Mouse (Mus musculus) forebrain, embryonic 10.5 days (tissue): Measurements from ENCODE around the gene Adamts20. TPM values are rescaled to one million over a fixed set of nuclear protein-coding genes. Genes with fewer than 3 reads are reported as not detected.

Experiments
- DNase-seq: peaks from one replicate; pipeline ENCODE4 v3.0.0-alpha.2; 2017; ENCODE audit warnings: low spot score; ENCODE audit errors: extremely low spot score
- H3K27ac ChIP-seq: fragments of 300-500 bp; sonication (generic); 2 replicates; pipeline ENCODE4 v1.5.1; 2016; ENCODE audit warnings: mild to moderate bottlenecking
- H3K27me3 ChIP-seq: fragments of 300-500 bp; sonication (generic); 2 replicates; pipeline ENCODE4 v1.6.1; 2016; ENCODE audit warnings: mild to moderate bottlenecking; ENCODE audit not compliant: poor library complexity, severe bottlenecking
- H3K36me3 ChIP-seq: fragments of 300-500 bp; sonication (generic); replicated peaks from 2 replicates; pipeline ENCODE4 v1.6.1; 2016; ENCODE audit warnings: mild to moderate bottlenecking, moderate library complexity
- H3K4me1 ChIP-seq: fragments of 300-500 bp; sonication (generic); 2 replicates; pipeline ENCODE4 v1.6.1; 2016
- H3K4me3 ChIP-seq: fragments of 300-500 bp; sonication (generic); 2 replicates; pipeline ENCODE4 v1.5.1; 2016; ENCODE audit warnings: mild to moderate bottlenecking, moderate library complexity
- H3K9me3 ChIP-seq: fragments of 300-500 bp; sonication (generic); 2 replicates; pipeline ENCODE4 v1.6.1; 2016; ENCODE audit warnings: mild to moderate bottlenecking, moderate library complexity
- WGBS: fragments of 180-500 bp; shearing (Covaris S2); methylation state at CpG from one replicate; pipeline ENCODE4 v1.1.7; 2016; 5-methylcytosine and 5-hydroxymethylcytosine counted together
- polyA plus RNA-seq: library from polyadenylated mRNA; unstranded; fragments of >200 nt; fragmentation: Nextera tagmentation; extraction: Ambion mirVana; gene quantifications from 2 replicates; pipeline ENCODE4 v1.2.1, GENCODE M21; 2016

Adamts20 gene
- polyA plus RNA-seq, 1 experiment from 2014 or later, result 5.4 TPM

DNA sequence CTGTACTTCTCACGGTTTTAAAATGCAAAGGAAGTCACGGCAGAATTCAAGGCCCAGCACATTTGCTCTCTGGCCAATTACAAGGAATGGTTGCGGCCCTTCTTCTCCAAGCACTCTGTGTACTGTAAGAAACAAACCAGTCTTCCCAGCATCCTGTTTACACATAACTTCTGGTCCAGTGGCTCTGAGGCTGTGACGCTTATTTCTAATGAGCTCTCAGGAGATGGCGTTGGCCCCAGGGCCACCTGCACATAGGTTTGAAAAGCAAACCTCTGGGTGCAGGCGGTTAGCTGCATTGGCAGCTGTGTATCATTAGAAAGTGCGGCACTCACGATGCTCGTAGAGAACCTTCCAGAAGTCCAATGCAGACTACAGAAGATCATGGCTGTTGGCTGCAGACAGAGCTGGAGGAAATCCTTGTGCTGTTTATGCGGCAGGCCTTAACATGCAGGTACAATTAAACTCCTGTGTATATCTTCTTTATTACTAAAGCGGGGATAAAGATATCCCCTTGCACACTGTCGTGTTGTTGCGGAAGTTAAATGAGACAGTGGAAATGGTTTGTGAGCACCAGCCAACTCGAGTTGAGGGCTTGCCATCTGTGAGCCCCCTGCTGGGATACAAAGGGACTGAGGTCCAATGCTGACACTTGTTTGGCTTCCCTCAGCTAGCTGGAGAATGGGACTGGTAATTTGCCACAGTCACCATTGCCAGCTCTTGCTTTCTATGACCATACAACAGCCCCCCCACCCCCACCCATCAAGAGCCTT lies 210.9 kb downstream of the Adamts20 start:
- WGBS, result 89% methylated on average over 14 of the region's 14 CpGs
- DNase-seq, result no peak
- H3K36me3 ChIP-seq, result no peaks in the 10 kb centered on the region
- no peaks in the 10 kb centered on the region for H3K4me1 ChIP-seq
- no peak overlapping the region for H3K27ac ChIP-seq
- no peaks in the 10 kb centered on the region for H3K27me3 ChIP-seq
- H3K9me3 ChIP-seq, result no peaks in the 10 kb centered on the region
- H3K4me3 ChIP-seq, result no peak overlapping the region

GRCm38 (mm10) chr15:94252962-94253712 lies 212.1 kb downstream of the Adamts20 start:
- no peaks in the 10 kb centered on the region for H3K36me3 ChIP-seq
- no peak overlapping the region for H3K27ac ChIP-seq
- H3K4me1 ChIP-seq, result 0 out of 2 replicates have a peak, but pooled peaks cover 4% of the 10 kb centered on the region
- no peak overlapping the region for H3K4me3 ChIP-seq
- H3K27me3 ChIP-seq, result no peaks in the 10 kb centered on the region
- no peaks in the 10 kb centered on the region for H3K9me3 ChIP-seq
- 83% methylated on average over 13 of the region's 13 CpGs for WGBS
- no peak for DNase-seq

DNA sequence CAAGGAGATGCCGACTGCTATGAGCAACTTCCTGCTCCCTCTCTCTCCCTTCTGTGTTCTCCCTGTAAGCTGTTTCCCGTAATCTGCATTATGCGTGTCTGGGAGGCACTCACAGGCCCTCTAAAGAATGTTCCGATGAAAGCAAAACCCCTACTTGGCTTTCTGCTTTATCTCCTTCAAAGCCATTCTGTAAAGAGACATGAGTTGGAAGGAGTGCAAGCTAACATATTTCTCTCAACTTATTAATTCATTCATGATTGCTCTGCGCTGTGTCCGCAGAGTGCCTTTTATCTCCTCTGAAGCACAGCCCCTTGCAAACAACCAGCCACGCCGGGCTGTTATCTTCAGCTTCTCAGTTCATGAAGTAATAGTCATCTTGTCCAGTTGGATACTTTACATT lies 215.5 kb downstream of the Adamts20 start:
- 0 out of 2 replicates have a peak, but pooled peaks cover 4% of the 10 kb centered on the region for H3K4me1 ChIP-seq
- no peaks in the 10 kb centered on the region for H3K36me3 ChIP-seq
- H3K4me3 ChIP-seq, result no peak overlapping the region
- H3K27ac ChIP-seq, result no peak overlapping the region
- 89% methylated on average over 8 of the region's 8 CpGs for WGBS
- H3K9me3 ChIP-seq, result no peaks in the 10 kb centered on the region
- no peaks in the 10 kb centered on the region for H3K27me3 ChIP-seq
- no peak for DNase-seq

- Histone ChIP-seq H3K27me3 (no peaks in the 10 kb centered on the region), H3K27ac (no peak overlapping the region), H3K4me1 (0 out of 2 replicates have a peak, but pooled peaks cover 4% of the 10 kb centered on the region), H3K9me3 (no peaks in the 10 kb centered on the region), H3K4me3 (no peak overlapping the region), H3K36me3 (no peaks in the 10 kb centered on the region)
- no peak for DNase-seq
- WGBS, result 68% methylated on average over 6 of the region's 6 CpGs
These were observed 216.8 kb downstream of the Adamts20 start for GRCm38 (mm10) chr15:94248386-94248785.

- 0 out of 2 replicates have a peak, but pooled peaks cover 4% of the 10 kb centered on the region for H3K4me1 ChIP-seq
- H3K27me3 ChIP-seq, result no peaks in the 10 kb centered on the region
- H3K27ac ChIP-seq, result no peak overlapping the region
- no peaks in the 10 kb centered on the region for H3K36me3 ChIP-seq
- H3K4me3 ChIP-seq, result no peak overlapping the region
- H3K9me3 ChIP-seq, result no peaks in the 10 kb centered on the region
- 88% methylated on average over 5 of the region's 5 CpGs for WGBS
- DNase-seq, result no peak
These were observed 218.5 kb downstream of the Adamts20 start for GRCm38 (mm10) chr15:94246669-94247068.

DNA sequence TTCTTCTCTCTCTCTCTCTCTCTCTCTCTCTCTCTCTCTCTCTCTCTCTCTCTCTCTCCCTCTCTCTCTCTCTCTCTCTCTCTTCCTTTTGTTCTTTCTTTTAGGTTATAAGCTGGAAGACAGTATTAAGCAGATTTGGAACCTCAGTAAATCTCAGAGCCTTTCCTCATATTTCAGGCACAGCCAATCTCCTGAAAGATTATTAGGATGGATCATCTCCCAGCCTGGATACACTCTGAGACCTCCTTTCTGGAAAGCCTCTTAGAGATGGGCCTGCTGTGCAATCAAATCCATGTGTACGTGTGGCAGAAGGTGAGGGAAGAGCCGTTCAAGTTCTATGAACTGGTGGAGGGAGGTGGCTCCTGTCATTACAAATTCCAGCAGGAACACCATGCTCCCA lies 220.9 kb downstream of the Adamts20 start:
- H3K27ac ChIP-seq, result no peak overlapping the region
- 0 out of 2 replicates have a peak, but pooled peaks cover 4% of the 10 kb centered on the region for H3K4me1 ChIP-seq
- WGBS, result 88% methylated on average over 2 of the region's 2 CpGs

DNA sequence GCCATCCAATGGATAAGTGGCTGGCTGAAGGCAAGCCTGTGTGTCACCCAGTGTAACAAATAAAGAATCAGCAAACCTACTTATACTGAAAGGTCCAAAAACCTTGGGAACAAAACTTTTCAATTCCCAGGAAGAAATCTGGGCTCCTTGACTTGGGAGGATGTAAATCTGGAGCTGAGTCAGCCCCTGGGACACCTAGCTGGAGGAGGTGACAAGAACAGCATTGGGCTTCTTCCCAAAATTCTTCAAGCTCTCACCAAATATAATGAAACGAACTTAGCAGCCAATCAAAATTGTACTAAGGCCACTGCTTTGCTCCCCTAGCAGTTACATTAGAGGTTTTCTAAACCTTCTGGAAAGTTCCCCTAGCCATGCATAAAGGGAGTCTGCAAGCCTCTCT lies 223.1 kb downstream of the Adamts20 start:
- no peaks in the 10 kb centered on the region for H3K4me1 ChIP-seq
- H3K36me3 ChIP-seq, result no peaks in the 10 kb centered on the region
- no peak overlapping the region for H3K4me3 ChIP-seq
- no peak overlapping the region for H3K27ac ChIP-seq
- no peak for DNase-seq
- no peaks in the 10 kb centered on the region for H3K27me3 ChIP-seq
- 88% methylated on average over 1 of the region's 1 CpGs for WGBS
- H3K9me3 ChIP-seq, result no peaks in the 10 kb centered on the region

More for the DNA sequence above, 220.9 kb downstream of the Adamts20 start:
- no peak for DNase-seq
- Histone ChIP-seq H3K4me3 (no peak overlapping the region), H3K27me3 (no peaks in the 10 kb centered on the region), H3K9me3 (no peaks in the 10 kb centered on the region), H3K36me3 (no peaks in the 10 kb centered on the region)

GRCm38 (mm10) chr15:94239637-94240036 lies 225.6 kb downstream of the Adamts20 start:
- Histone ChIP-seq H3K36me3 (no peaks in the 10 kb centered on the region), H3K27ac (no peak overlapping the region), H3K4me3 (no peak overlapping the region), H3K9me3 (no peaks in the 10 kb centered on the region), H3K4me1 (no peaks in the 10 kb centered on the region), H3K27me3 (no peaks in the 10 kb centered on the region)
- no peak for DNase-seq
- WGBS, result 86% methylated on average over 4 of the region's 4 CpGs

GRCm38 (mm10) chr15:94239127-94239526 lies 226.1 kb downstream of the Adamts20 start:
- H3K27me3 ChIP-seq, result no peaks in the 10 kb centered on the region
- no peaks in the 10 kb centered on the region for H3K4me1 ChIP-seq
- 89% methylated on average over 6 of the region's 6 CpGs for WGBS
- no peaks in the 10 kb centered on the region for H3K36me3 ChIP-seq
- H3K27ac ChIP-seq, result no peak overlapping the region
- no peak overlapping the region for H3K4me3 ChIP-seq
- DNase-seq, result no peak
- no peaks in the 10 kb centered on the region for H3K9me3 ChIP-seq

DNA sequence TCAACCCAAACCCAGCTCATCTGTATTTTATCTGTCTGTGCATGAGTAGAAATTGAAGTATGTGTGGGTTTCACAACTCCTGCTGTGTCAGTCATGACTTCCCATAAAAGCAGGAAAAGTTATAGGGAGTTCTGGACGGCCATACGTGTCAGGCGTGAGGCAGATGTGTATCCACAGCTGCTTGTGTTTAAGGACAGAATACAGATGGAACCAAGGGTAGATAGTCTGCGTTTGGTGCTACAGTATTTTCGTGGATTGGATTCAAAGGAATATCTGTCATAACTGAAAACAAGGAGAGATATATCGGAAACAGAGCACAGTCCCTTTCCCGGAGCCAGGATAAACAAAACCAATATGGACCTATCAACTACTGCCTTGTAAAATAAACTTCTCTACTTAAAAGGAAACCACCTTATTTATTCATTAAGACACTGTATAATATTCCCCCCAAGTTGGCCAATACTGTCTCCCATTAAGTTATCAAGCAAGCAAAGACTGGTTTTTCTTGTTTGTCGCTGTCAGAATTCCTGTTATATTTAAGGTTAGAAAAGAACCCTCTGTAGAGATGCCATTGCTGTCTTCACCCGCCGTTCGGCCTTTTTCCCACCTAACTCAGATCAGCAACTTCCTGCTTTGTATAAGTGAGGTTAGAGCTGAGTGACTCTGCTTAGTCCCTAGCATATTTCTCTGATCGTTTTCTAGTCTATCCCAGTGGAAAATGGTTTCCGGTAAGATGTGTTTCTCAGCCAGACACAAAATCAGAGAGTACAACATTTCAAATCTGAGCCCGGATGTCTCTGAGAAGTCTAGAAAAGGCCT lies 227.0 kb downstream of the Adamts20 start:
- Histone ChIP-seq H3K27me3 (no peaks in the 10 kb centered on the region), H3K9me3 (no peaks in the 10 kb centered on the region), H3K27ac (no peak overlapping the region), H3K4me1 (no peaks in the 10 kb centered on the region), H3K36me3 (no peaks in the 10 kb centered on the region), H3K4me3 (no peak overlapping the region)
- no peak for DNase-seq
- WGBS, result 90% methylated on average over 14 of the region's 14 CpGs

DNA sequence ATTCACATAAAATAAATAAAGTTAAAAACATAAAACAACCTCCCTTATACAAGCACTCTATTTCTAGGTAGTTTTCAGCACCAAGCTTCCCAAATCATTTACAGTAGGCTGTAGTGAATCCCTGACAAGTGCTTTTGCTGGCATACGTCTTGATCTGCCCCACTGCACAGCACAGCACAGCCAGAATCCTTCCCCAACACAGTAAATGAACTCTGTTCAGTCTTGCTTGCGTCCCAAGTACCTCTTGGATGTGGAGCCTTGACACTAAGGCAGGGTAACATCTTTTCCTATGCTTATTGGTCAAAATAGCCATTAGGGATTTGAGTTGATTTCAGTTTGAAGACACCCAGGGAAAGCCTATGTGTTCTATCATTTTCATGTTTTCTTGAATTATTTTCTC lies 228.5 kb downstream of the Adamts20 start:
- no peaks in the 10 kb centered on the region for H3K36me3 ChIP-seq
- no peaks in the 10 kb centered on the region for H3K4me1 ChIP-seq
- no peaks in the 10 kb centered on the region for H3K9me3 ChIP-seq
- H3K27ac ChIP-seq, result no peak overlapping the region
- no peak for DNase-seq
- no peak overlapping the region for H3K4me3 ChIP-seq
- WGBS, result 85% methylated on average over 2 of the region's 2 CpGs
- H3K27me3 ChIP-seq, result no peaks in the 10 kb centered on the region

DNA sequence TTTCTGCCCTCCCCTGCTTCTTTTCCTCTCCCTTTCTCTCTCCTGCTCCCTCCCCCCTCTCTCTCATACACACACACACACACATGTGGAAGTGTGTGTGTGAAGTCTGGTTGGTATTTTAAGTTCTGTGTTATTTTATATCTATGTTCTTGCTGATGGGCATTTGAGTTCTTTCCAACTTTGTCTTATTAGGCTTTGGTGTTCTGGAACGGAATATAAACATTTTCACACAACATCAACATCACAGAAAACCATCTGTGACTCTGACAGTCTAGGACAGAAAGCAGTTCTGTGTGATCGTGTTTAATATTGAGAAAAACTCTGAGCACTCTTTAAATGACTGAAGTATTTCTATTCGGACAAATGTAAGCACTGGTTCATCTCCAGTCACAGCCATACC lies 229.1 kb downstream of the Adamts20 start:
- Histone ChIP-seq H3K27ac (no peak overlapping the region), H3K4me3 (no peak overlapping the region), H3K27me3 (no peaks in the 10 kb centered on the region), H3K9me3 (no peaks in the 10 kb centered on the region), H3K36me3 (no peaks in the 10 kb centered on the region), H3K4me1 (no peaks in the 10 kb centered on the region)
- no peak for DNase-seq
- WGBS, result 91% methylated on average over 3 of the region's 3 CpGs
